8 mouse cellular contexts compared by ENCODE assay signal in genomic region chr12:46817211-46817803, GRCm38 (mm10). TPM values are rescaled to one million over a fixed set of nuclear protein-coding genes. Genes with fewer than 3 reads are reported as not detected.
A peak's percentile ranks its signal among the peaks of the same experiment; 100 is the strongest.
DNase-seq lines count a peak whose midpoint lies in the region; ATAC-seq lines count a peak whose summit lies in the region.

No protein-coding gene starts in this region.

- no peak for ATAC-seq in embryonic facial prominence, embryonic 11.5 days (replicated peaks; ENCODE audit: insufficient number of reproducible peaks, low FRiP score, low TSS enrichment, low read depth)
- ATAC-seq in hindbrain, embryonic 15.5 days (ENCODE audit: low FRiP score, low read depth) = no peak
- no peak for ATAC-seq in midbrain, embryonic 14.5 days (ENCODE audit: low FRiP score, low TSS enrichment)

- no peak for DNase-seq in heart, embryonic 10.5 days (ENCODE audit: low spot score)
- DNase-seq in heart, postnatal 14 days = no peak
- DNase-seq in embryonic facial prominence, embryonic 11.5 days (ENCODE audit: low spot score) = peak; percentile 18
- peak; percentile 73 for DNase-seq in midbrain, embryonic 14.5 days
- DNase-seq in right cerebral cortex, adult 2 months (ENCODE audit: low spot score in 2 of 2) = no peak
- no peak for DNase-seq in spleen, postnatal 36 days (ENCODE audit: low spot score in 2 of 2)
- no peak for DNase-seq in thymus, adult 18-20 months

- H3K4me2 ChIP-seq in embryonic facial prominence, embryonic 11.5 days (ENCODE audit: low read depth, low read length) = peak overlapping the region; percentile 71
- H3K4me2 ChIP-seq in hindbrain, embryonic 15.5 days = peak overlapping the region; percentile 57
- H3K4me2 ChIP-seq in midbrain, embryonic 14.5 days (ENCODE audit: low read length) = peak overlapping the region; percentile 73

- H3K4me1 ChIP-seq in heart, embryonic 10.5 days = no peaks in the 10 kb centered on the region
- no peaks in the 10 kb centered on the region for H3K4me1 ChIP-seq in embryonic facial prominence, embryonic 11.5 days (ENCODE audit: control insufficient read depth, insufficient read depth, low read length)
- H3K4me1 ChIP-seq in hindbrain, embryonic 15.5 days (replicated peaks) = 0 out of 2 replicates have a peak, but pooled peaks cover 9% of the 10 kb centered on the region
- H3K4me1 ChIP-seq in midbrain, embryonic 14.5 days (ENCODE audit: control insufficient read depth, insufficient read depth, low read length) = peaks cover under 1% of the 10 kb centered on the region

- H3K27me3 ChIP-seq in heart, embryonic 10.5 days (ENCODE audit: insufficient read depth, poor library complexity, severe bottlenecking) = no peaks in the 10 kb centered on the region
- H3K27me3 ChIP-seq in embryonic facial prominence, embryonic 11.5 days (ENCODE audit: control insufficient read depth, insufficient read depth, low read length) = no peaks in the 10 kb centered on the region
- H3K27me3 ChIP-seq in hindbrain, embryonic 15.5 days = no peaks in the 10 kb centered on the region
- H3K27me3 ChIP-seq in midbrain, embryonic 14.5 days (ENCODE audit: control insufficient read depth, insufficient read depth, low read length) = no peaks in the 10 kb centered on the region

- H3K9me3 ChIP-seq in heart, embryonic 10.5 days = no peaks in the 10 kb centered on the region
- no peaks in the 10 kb centered on the region for H3K9me3 ChIP-seq in embryonic facial prominence, embryonic 11.5 days (replicated peaks; ENCODE audit: control insufficient read depth, low read length)
- H3K9me3 ChIP-seq in hindbrain, embryonic 15.5 days = no peaks in the 10 kb centered on the region
- H3K9me3 ChIP-seq in midbrain, embryonic 14.5 days (ENCODE audit: control insufficient read depth, low read length) = no peaks in the 10 kb centered on the region

- H3K36me3 ChIP-seq in heart, embryonic 10.5 days = no peaks in the 10 kb centered on the region
- H3K36me3 ChIP-seq in embryonic facial prominence, embryonic 11.5 days (replicated peaks; ENCODE audit: control insufficient read depth, insufficient read depth, low read depth, low read length) = no peaks in the 10 kb centered on the region
- H3K36me3 ChIP-seq in hindbrain, embryonic 15.5 days = no peaks in the 10 kb centered on the region
- H3K36me3 ChIP-seq in midbrain, embryonic 14.5 days (ENCODE audit: control insufficient read depth, insufficient read depth, low read length) = no peaks in the 10 kb centered on the region

- H3K4me3 ChIP-seq in heart, embryonic 10.5 days = peak overlapping the region; percentile 92
- H3K4me3 ChIP-seq in embryonic facial prominence, embryonic 11.5 days (ENCODE audit: low read depth, low read length) = peak overlapping the region; percentile 70
- H3K4me3 ChIP-seq in hindbrain, embryonic 15.5 days = peak overlapping the region; percentile 77
- H3K4me3 ChIP-seq in midbrain, embryonic 14.5 days (replicated peaks; ENCODE audit: low read depth, low read length) = peak overlapping the region; percentile 73

- H3K27ac ChIP-seq in heart, embryonic 10.5 days = no peak overlapping the region
- no peak overlapping the region for H3K27ac ChIP-seq in embryonic facial prominence, embryonic 11.5 days (replicated peaks; ENCODE audit: low read depth, low read length)
- peak overlapping the region; percentile 100 for H3K27ac ChIP-seq in hindbrain, embryonic 15.5 days (replicated peaks)
- peak overlapping the region; percentile 100 for H3K27ac ChIP-seq in midbrain, embryonic 14.5 days (replicated peaks; ENCODE audit: low read depth, low read length)

- no peak overlapping the region for H3K9ac ChIP-seq in embryonic facial prominence, embryonic 11.5 days (replicated peaks; ENCODE audit: low read length)
- H3K9ac ChIP-seq in hindbrain, embryonic 15.5 days = peak overlapping the region; percentile 98
- peak overlapping the region; percentile 99 for H3K9ac ChIP-seq in midbrain, embryonic 14.5 days (replicated peaks; ENCODE audit: low read length)

- WGBS in heart, embryonic 10.5 days = 22% methylated on average over 14 of the region's 14 CpGs
- 14% methylated on average over 14 of the region's 14 CpGs for WGBS in embryonic facial prominence, embryonic 11.5 days
- 2% methylated on average over 14 of the region's 14 CpGs for WGBS in hindbrain, embryonic 15.5 days
- 2% methylated on average over 14 of the region's 14 CpGs for WGBS in midbrain, embryonic 14.5 days

- intact Hi-C loops in heart, postnatal 14 days (cut with DNase I) = no loop called here

RNA-seq across cellular contexts. Expression of gene Nova1, which starts 1.4 kb away (rescaled TPM):
- polyA plus RNA-seq in heart, embryonic 10.5 days (2016; fragmentation: Nextera tagmentation; extraction: Ambion mirVana) = 1.4 and 1.9 TPM in 2 replicates
- 1 to 10 TPM; 1.4 to 2.2 TPM for total RNA-seq in heart, postnatal 14 days (2021)
- polyA plus RNA-seq in embryonic facial prominence, embryonic 11.5 days (2014; fragmentation: Nextera tagmentation; extraction: Ambion mirVana) = 3.7 and 5.0 TPM in 2 replicates
- 78.4 and 82.0 TPM in 2 replicates for polyA plus RNA-seq in hindbrain, embryonic 15.5 days (2015; fragmentation: Nextera tagmentation; extraction: Ambion mirVana)
- polyA plus RNA-seq in midbrain, embryonic 14.5 days (2014; fragmentation: Nextera tagmentation; extraction: Ambion mirVana) = 147 and 148 TPM in 2 replicates

Comparison
In these comparisons a context has a peak if more than half of its experiments do, and no peak if none do; other contexts are left out.
1. DNase-seq: peak in embryonic facial prominence, embryonic 11.5 days (single experiment) and midbrain, embryonic 14.5 days (single experiment); none in heart, embryonic 10.5 days (single experiment), heart, postnatal 14 days (0 of 2), right cerebral cortex, adult 2 months (0 of 2), spleen, postnatal 36 days (0 of 2) and thymus, adult 18-20 months (0 of 2).
2. H3K27ac ChIP-seq: peak in hindbrain, embryonic 15.5 days (single experiment) and midbrain, embryonic 14.5 days (single experiment); none in heart, embryonic 10.5 days (single experiment) and embryonic facial prominence, embryonic 11.5 days (single experiment).
3. RNA of gene Nova1, which starts 1.4 kb away (polyA plus RNA-seq): 147 to 148 TPM in midbrain, embryonic 14.5 days and 78.4 to 82.0 TPM in hindbrain, embryonic 15.5 days; 3.7 to 5.0 TPM in embryonic facial prominence, embryonic 11.5 days and 1.4 to 1.9 TPM in heart, embryonic 10.5 days; every median in the first group is over 10 times any median in the second.
4. Peak in every context shown above with its lines, with median percentiles within 50 percentile points of each other: H3K4me3 ChIP-seq and H3K4me2 ChIP-seq.